In genomic region chr16:23268231-23268630, GRCm38 (mm10) we compare ENCODE assay signal across 19 mouse cellular contexts. TPM values are rescaled to one million over a fixed set of nuclear protein-coding genes. Genes with fewer than 3 reads are reported as not detected.
DNase-seq lines count a peak whose midpoint lies in the region; TF ChIP-seq lines count a peak whose summit lies in the region.
"Had no signal": no experiment of that assay in that cellular context is flagged by ENCODE, and none has a peak within 500 bp of the region (broad histone marks: within the 10 kb centered on the region; RNA-seq: fewer than 3 reads in every experiment).

No protein-coding gene starts in this region.

- H3K4me1 ChIP-seq in embryonic facial prominence, embryonic 10.5 days: peaks cover 54% of the 10 kb centered on the region

- intact Hi-C loops in heart, postnatal 36 days (cut with DNase I): no loop called here

- peaks cover 4% of the 10 kb centered on the region; the same call in 1 of the 2 replicates for H3K9me3 ChIP-seq in embryonic facial prominence, embryonic 10.5 days
- H3K9me3 ChIP-seq: embryonic facial prominence, embryonic 15.5 days; heart, embryonic 12.5 days; hindbrain, embryonic 13.5 days had no signal

- H3K4me3 ChIP-seq in layer of hippocampus, adult 2 months: no peak overlapping the region
- H3K4me3 ChIP-seq in embryonic facial prominence, embryonic 10.5 days: no peak overlapping the region
- H3K4me3 ChIP-seq: embryonic facial prominence, embryonic 15.5 days; erythroblast, embryonic 14.5 days; forebrain, embryonic 10.5 days; heart, adult 2 months; heart, embryonic 12.5 days; hindbrain, embryonic 13.5 days had no signal

- peak overlapping the region; percentile 48; the same call in 1 of the 2 replicates for H3K27ac ChIP-seq in layer of hippocampus, adult 2 months
- H3K27ac ChIP-seq in embryonic facial prominence, embryonic 10.5 days (replicated peaks): peak overlapping the region; percentile 7
- H3K27ac ChIP-seq: embryonic facial prominence, embryonic 15.5 days; forebrain, embryonic 10.5 days; heart, adult 2 months; hindbrain, embryonic 13.5 days; hindbrain, postnatal 0 days had no signal

- no peak for TF ChIP-seq CTCF in layer of hippocampus, adult 2 months (conservative IDR thresholded peaks at IDR 0.05)

- peak; percentile 48 to 61 for DNase-seq in heart, adult 18-20 months
- DNase-seq in heart, postnatal 36 days: no peak
- DNase-seq in layer of hippocampus, adult 2 months (ENCODE audit: low spot score in 2 of 2): no peak
- no peak for DNase-seq in layer of hippocampus, adult 8-10 months (ENCODE audit: low spot score in 2 of 2)
- no peak for DNase-seq in embryonic facial prominence, embryonic 10.5 days (ENCODE audit: low spot score)
- peak; percentile 52 for DNase-seq in naive thymus-derived CD4-positive, alpha-beta T cell, adult 2 months (ENCODE audit: low read depth)
- DNase-seq in left cerebral cortex, adult 18-20 months (ENCODE audit: low spot score in 2 of 2): no peak
- DNase-seq: adrenal gland, adult 2 months; adrenal gland, postnatal 25 days; cerebellum, adult 2 months; cerebellum, postnatal 10 days; gastrocnemius, postnatal 14 days had no signal

- H3K27me3 ChIP-seq in embryonic facial prominence, embryonic 10.5 days (replicated peaks; ENCODE audit: low read depth, poor library complexity, severe bottlenecking): no peaks in the 10 kb centered on the region
- H3K27me3 ChIP-seq: embryonic facial prominence, embryonic 15.5 days; hindbrain, embryonic 13.5 days had no signal

- WGBS in embryonic facial prominence, embryonic 10.5 days: 84% methylated on average over 7 of the region's 7 CpGs

- H3K36me3 ChIP-seq in embryonic facial prominence, embryonic 10.5 days (replicated peaks): peaks cover 34% of the 10 kb centered on the region
- H3K36me3 ChIP-seq: embryonic facial prominence, embryonic 15.5 days had no signal

RNA-seq across cellular contexts. Expression of gene St6gal1, which starts 43.7 kb away (rescaled TPM):
- 1 to 10 TPM; 7.2 to 9.7 TPM for total RNA-seq in heart, adult 18-20 months (2021)
- total RNA-seq in heart, postnatal 36 days (2021): 1 to 10 TPM; 9.2 to 10.0 TPM
- total RNA-seq in layer of hippocampus, adult 2 months (2021): 10 to 100 TPM; 15.2 to 17.3 TPM
- total RNA-seq in layer of hippocampus, adult 8-10 months (2022): 10 to 100 TPM; 14.0 to 22.7 (median 17.8) TPM
- polyA plus RNA-seq in embryonic facial prominence, embryonic 10.5 days (2016; fragmentation: Nextera tagmentation; extraction: Ambion mirVana): 27.3 and 28.9 TPM in 2 replicates
- total RNA-seq in left cerebral cortex, adult 18-20 months (2021): 10 to 100 TPM; 16.2 to 17.6 TPM
- polyA plus RNA-seq: erythroblast, embryonic 14.5 days had no signal

Comparison
In these comparisons a context has a peak if more than half of its experiments do, and no peak if none do; other contexts are left out.
1. DNase-seq: peak in heart, adult 18-20 months (2 of 2) and naive thymus-derived CD4-positive, alpha-beta T cell, adult 2 months (single experiment); none in heart, postnatal 36 days (0 of 2), layer of hippocampus, adult 2 months (0 of 2), layer of hippocampus, adult 8-10 months (0 of 2), embryonic facial prominence, embryonic 10.5 days (single experiment) and left cerebral cortex, adult 18-20 months (0 of 2).